Mouse (Mus musculus): Measurements from ENCODE around the gene Tcf20. TPM values are rescaled to one million over a fixed set of nuclear protein-coding genes. Genes with fewer than 3 reads are reported as not detected.

The Tcf20 gene
- polyA plus RNA-seq, 1 experiment from 2014 or later = 14.3 TPM

DNA sequence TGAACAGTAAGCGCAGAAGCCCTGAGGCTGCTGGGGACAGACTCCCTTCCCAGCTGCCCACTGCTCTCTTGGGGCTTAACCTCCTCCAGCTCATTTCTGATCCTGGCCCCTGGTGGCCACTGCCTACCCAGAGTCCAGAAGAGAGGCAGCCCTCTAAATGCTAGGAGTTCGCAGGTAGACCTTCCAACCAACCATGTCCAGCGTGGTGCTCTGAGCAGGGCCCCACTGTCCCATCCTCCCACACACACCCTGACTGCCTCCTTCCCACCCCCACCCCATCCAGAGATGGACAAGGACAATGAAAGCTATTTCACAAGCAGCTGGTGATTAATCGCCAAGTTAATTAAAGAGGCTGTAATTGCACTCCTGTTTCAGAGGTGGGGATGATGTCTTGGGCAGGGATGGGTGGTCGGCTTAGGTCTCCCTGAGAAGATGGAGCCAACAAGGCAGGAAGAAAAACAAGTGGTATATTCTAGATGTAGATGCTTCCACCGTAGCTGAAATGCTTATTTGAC, 1.6 kb upstream of the Tcf20 start:
- H3K36me3 ChIP-seq = no peaks in the 10 kb centered on the region
- H3K4me3 ChIP-seq = no peak overlapping the region
- peaks cover 36% of the 10 kb centered on the region for H3K27me3 ChIP-seq
- H3K27ac ChIP-seq = no peak overlapping the region
- 56% methylated on average over 6 of the region's 6 CpGs for WGBS
- peaks cover 58% of the 10 kb centered on the region for H3K4me1 ChIP-seq
- H3K4me2 ChIP-seq (replicated peaks) = no peak overlapping the region
- no peak overlapping the region for H3K9ac ChIP-seq
- H3K9me3 ChIP-seq = no peaks in the 10 kb centered on the region
- ATAC-seq (ENCODE audit: low FRiP score, low read depth) = no peak

- ATAC-seq (ENCODE audit: low FRiP score, low read depth) = no peak
- Histone ChIP-seq H3K4me1 (peaks cover 70% of the 10 kb centered on the region), H3K27me3 (peaks cover 31% of the 10 kb centered on the region), H3K4me3 (peak overlapping the region; percentile 59), H3K4me2 (replicated peaks) (peak overlapping the region; percentile 94), H3K36me3 (no peaks in the 10 kb centered on the region), H3K27ac (no peak overlapping the region), H3K9me3 (no peaks in the 10 kb centered on the region), H3K9ac (peak overlapping the region; percentile 73)
- under 1% methylated on average over 38 of the region's 38 CpGs for WGBS
These were observed 499 bp downstream of the Tcf20 start for GRCm38 (mm10) chr15:82987014-82987731.

GRCm38 (mm10) chr15:82984574-82984973, 3.1 kb downstream of the Tcf20 start:
- ATAC-seq (ENCODE audit: low FRiP score, low read depth) = no peak
- 30% methylated on average over 7 of the region's 7 CpGs for WGBS
- Histone ChIP-seq H3K4me2 (replicated peaks) (peak overlapping the region; percentile 94), H3K36me3 (no peaks in the 10 kb centered on the region), H3K4me3 (no peak overlapping the region), H3K4me1 (peaks cover 83% of the 10 kb centered on the region), H3K27ac (peak overlapping the region; percentile 82), H3K27me3 (peaks cover 18% of the 10 kb centered on the region), H3K9me3 (no peaks in the 10 kb centered on the region), H3K9ac (no peak overlapping the region)

DNA sequence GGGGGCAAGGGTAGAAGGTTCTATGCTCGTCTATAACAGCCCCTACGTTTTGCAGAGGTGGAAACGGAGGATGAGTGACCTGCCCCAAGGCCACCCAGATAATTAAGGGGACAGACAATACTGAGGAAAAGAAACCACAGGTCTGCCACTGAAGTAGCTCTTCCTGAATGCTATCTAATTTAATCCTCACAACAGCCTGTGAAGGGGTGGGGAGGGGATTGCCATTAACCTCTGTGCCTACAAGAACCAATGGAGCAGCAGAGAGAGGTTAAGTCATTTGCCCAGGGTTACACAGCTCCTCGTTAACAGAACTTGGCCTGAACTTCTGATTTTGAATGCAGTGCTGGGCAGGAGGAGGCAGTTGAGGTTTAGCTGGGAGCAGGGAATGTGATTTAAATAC, 3.6 kb downstream of the Tcf20 start:
- Histone ChIP-seq H3K4me2 (replicated peaks) (peak overlapping the region; percentile 94), H3K4me1 (peaks cover 78% of the 10 kb centered on the region), H3K27ac (peak overlapping the region; percentile 82), H3K36me3 (no peaks in the 10 kb centered on the region), H3K27me3 (peaks cover 16% of the 10 kb centered on the region), H3K9ac (no peak overlapping the region), H3K9me3 (no peaks in the 10 kb centered on the region), H3K4me3 (peak overlapping the region; percentile 16; the same call in 1 of the 2 replicates)
- 10% methylated on average over 4 of the region's 4 CpGs for WGBS
- no peak for ATAC-seq (ENCODE audit: low FRiP score, low read depth)

- H3K36me3 ChIP-seq = no peaks in the 10 kb centered on the region
- no peaks in the 10 kb centered on the region for H3K9me3 ChIP-seq
- peak overlapping the region; percentile 16 for H3K4me3 ChIP-seq
- H3K27me3 ChIP-seq = peaks cover 17% of the 10 kb centered on the region
- peak overlapping the region; percentile 82 for H3K27ac ChIP-seq
- H3K4me1 ChIP-seq = peaks cover 76% of the 10 kb centered on the region
- peak overlapping the region; percentile 94 for H3K4me2 ChIP-seq (replicated peaks)
- no peak overlapping the region for H3K9ac ChIP-seq
- peak; percentile 61 for ATAC-seq (ENCODE audit: low FRiP score, low read depth)
- WGBS = 3% methylated on average over 9 of the region's 9 CpGs
These were observed 4.2 kb downstream of the Tcf20 start for GRCm38 (mm10) chr15:82983416-82984026.

DNA sequence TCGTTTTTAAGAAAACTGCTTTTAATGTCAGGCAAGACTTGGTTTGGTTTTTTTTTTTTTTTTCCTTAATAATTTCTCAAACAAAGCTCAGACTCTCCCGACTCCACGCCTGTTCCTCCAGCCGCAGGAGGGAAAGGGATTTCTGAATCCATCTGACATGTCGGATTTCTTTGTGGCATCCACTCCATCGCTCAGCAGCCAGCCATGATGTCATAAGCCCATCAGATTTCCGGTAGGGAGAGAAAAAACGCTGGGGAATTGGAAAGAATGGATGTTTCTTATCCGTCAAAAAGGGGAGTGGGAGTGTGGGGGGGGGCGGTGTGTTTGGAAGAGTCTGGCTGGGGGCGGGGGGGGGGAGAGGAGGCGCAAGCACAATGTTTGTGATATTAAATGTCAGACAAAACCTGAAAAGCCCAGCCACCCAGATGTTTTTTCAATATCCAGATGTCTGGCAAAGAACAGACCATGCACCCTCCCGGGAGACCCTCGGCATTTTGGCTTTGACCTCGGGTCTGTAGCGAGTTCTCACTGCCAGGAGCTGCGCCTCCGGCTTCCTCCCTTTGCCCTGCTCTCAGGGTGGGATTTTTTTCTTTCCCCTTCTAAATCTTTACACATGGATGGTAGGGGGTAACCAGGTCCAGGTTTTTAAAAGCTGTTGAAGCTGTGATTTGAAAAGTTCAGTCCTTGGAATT, 4.8 kb downstream of the Tcf20 start:
- peak overlapping the region; percentile 94 for H3K4me2 ChIP-seq (replicated peaks)
- no peak overlapping the region for H3K9ac ChIP-seq
- peak; percentile 67 for ATAC-seq (ENCODE audit: low FRiP score, low read depth)
- peak overlapping the region; percentile 16 for H3K4me3 ChIP-seq
- 2% methylated on average over 17 of the region's 18 CpGs for WGBS
- H3K27ac ChIP-seq = peak overlapping the region; percentile 82
- H3K36me3 ChIP-seq = no peaks in the 10 kb centered on the region
- H3K27me3 ChIP-seq = peaks cover 19% of the 10 kb centered on the region
- no peaks in the 10 kb centered on the region for H3K9me3 ChIP-seq
- peaks cover 72% of the 10 kb centered on the region for H3K4me1 ChIP-seq

- H3K4me2 ChIP-seq (replicated peaks) = peak overlapping the region; percentile 94
- no peaks in the 10 kb centered on the region for H3K9me3 ChIP-seq
- peak overlapping the region; percentile 82; the same call in 1 of the 2 replicates for H3K27ac ChIP-seq
- no peak overlapping the region for H3K9ac ChIP-seq
- no peak overlapping the region; the same call in 1 of the 2 replicates for H3K4me3 ChIP-seq
- no peaks in the 10 kb centered on the region for H3K36me3 ChIP-seq
- WGBS = 15% methylated on average over 15 of the region's 15 CpGs
- peaks cover 70% of the 10 kb centered on the region for H3K4me1 ChIP-seq
- no peak for ATAC-seq (ENCODE audit: low FRiP score, low read depth)
- H3K27me3 ChIP-seq = peaks cover 17% of the 10 kb centered on the region
These were observed 5.8 kb downstream of the Tcf20 start for GRCm38 (mm10) chr15:82981676-82982520.

DNA sequence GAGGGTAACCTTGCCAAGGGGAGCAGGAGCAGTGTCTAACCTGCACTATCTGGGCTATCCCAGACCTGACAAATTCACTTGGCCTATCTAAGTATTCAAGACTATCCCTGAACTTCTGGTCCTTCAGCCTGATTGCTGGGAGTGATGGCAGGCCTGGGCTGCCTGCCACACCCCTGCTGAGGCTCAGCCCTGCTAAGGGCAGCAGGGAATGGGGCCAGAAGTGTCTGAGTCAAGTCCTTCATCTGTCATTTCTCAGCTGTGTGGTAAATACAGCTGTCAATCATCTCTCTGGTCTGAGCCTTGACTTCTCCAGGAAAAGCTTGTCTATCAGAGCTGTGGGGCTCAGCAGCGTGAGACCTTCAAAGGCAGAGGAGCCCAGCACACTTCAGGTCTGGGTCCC, 8.1 kb downstream of the Tcf20 start:
- no peak for ATAC-seq (ENCODE audit: low FRiP score, low read depth)

GRCm38 (mm10) chr15:82974471-82974870, 13.2 kb downstream of the Tcf20 start:
- no peak overlapping the region for H3K27ac ChIP-seq
- peaks cover 23% of the 10 kb centered on the region for H3K4me1 ChIP-seq
- H3K9ac ChIP-seq = no peak overlapping the region
- 73% methylated on average over 1 of the region's 1 CpGs for WGBS
- H3K27me3 ChIP-seq = 0 out of 2 replicates have a peak, but pooled peaks cover 4% of the 10 kb centered on the region
- no peak for ATAC-seq (ENCODE audit: low FRiP score, low read depth)
- no peaks in the 10 kb centered on the region for H3K9me3 ChIP-seq
- H3K4me3 ChIP-seq = no peak overlapping the region
- H3K36me3 ChIP-seq = no peaks in the 10 kb centered on the region
- no peak overlapping the region for H3K4me2 ChIP-seq (replicated peaks)

More for the DNA sequence above, 8.1 kb downstream of the Tcf20 start:
- Histone ChIP-seq H3K27ac (no peak overlapping the region), H3K27me3 (peaks cover 4% of the 10 kb centered on the region; the same call in 1 of the 2 replicates), H3K36me3 (no peaks in the 10 kb centered on the region), H3K4me2 (replicated peaks) (no peak overlapping the region), H3K9me3 (no peaks in the 10 kb centered on the region), H3K9ac (no peak overlapping the region), H3K4me3 (no peak overlapping the region), H3K4me1 (peaks cover 50% of the 10 kb centered on the region)
- 96% methylated on average over 1 of the region's 1 CpGs for WGBS

DNA sequence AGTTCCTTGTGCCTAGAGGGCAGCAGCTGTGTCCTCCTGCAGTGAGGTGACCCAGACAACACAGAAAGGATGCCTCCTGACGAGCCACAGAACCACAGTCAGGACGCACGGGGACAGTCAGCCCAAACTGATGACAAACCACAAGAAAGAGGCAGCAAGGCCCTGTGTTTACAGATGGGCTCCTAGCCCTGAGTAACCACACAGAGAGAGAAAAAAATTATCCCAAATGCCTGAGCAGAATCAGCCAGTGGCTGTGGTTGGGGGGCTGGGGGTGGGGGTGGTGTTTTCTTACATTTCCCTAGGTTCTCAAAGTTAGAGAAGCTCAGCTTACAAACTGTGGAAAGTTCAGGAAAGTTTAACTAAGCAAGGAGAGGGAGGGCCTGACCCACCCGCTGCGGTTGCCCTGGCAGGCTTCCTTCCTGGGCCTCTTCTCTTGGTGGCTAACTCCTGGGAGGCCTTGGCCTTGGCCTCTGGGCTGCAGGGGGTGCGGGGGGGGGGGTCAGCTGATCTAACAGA, 18.4 kb downstream of the Tcf20 start:
- peaks cover 41% of the 10 kb centered on the region for H3K4me1 ChIP-seq
- H3K9ac ChIP-seq = 0 out of 2 replicates have a peak overlapping the region, but pooled peaks have one; percentile 5
- peak overlapping the region; percentile 65 for H3K4me2 ChIP-seq (replicated peaks)
- WGBS = 15% methylated on average over 6 of the region's 6 CpGs
- no peak overlapping the region for H3K4me3 ChIP-seq
- ATAC-seq (ENCODE audit: low FRiP score, low read depth) = peak; percentile 18; the same call in 1 of the 2 replicates
- peaks cover 14% of the 10 kb centered on the region for H3K27me3 ChIP-seq
- H3K36me3 ChIP-seq = no peaks in the 10 kb centered on the region
- H3K9me3 ChIP-seq = no peaks in the 10 kb centered on the region
- H3K27ac ChIP-seq = peak overlapping the region; percentile 72

- Histone ChIP-seq H3K27me3 (peaks cover 14% of the 10 kb centered on the region), H3K4me2 (replicated peaks) (peak overlapping the region; percentile 65), H3K4me1 (peaks cover 44% of the 10 kb centered on the region), H3K9me3 (no peaks in the 10 kb centered on the region), H3K36me3 (no peaks in the 10 kb centered on the region), H3K4me3 (peak overlapping the region; percentile 29), H3K27ac (peak overlapping the region; percentile 72), H3K9ac (peak overlapping the region; percentile 50)
- WGBS = 0% methylated on average over 20 of the region's 22 CpGs
- ATAC-seq (ENCODE audit: low FRiP score, low read depth) = peak; percentile 63
These were observed 19.2 kb downstream of the Tcf20 start for GRCm38 (mm10) chr15:82968449-82968848.

Data from limb, embryonic 13.5 days (tissue).